Mouse (Mus musculus) lung, postnatal 14 days (tissue): ENCODE measurements around the gene AL731706.2.
"Not testable (repeated sequence)": the region's sequence is repeated elsewhere in the genome, so short reads cannot be mapped to it uniquely, and the experiment has no call there.

ENCODE experiments used
- DNase-seq: peaks from one replicate; pipeline ENCODE4 v3.0.0; 2021

The AL731706.2 gene

GRCm38 (mm10) chr2:136885579-136885978 is at the start of gene AL731706.2:
AL731706.2 (minus strand) TSS chr2:136885679.
- DNase-seq = no peak

- DNase-seq = no peak
Measured at GRCm38 (mm10) chr2:136921003-136921408, 35.5 kb upstream of the AL731706.2 start.

GRCm38 (mm10) chr2:136920257-136920993 is 34.9 kb upstream of the AL731706.2 start:
- no peak for DNase-seq

GRCm38 (mm10) chr2:136919433-136919832 is 34.0 kb upstream of the AL731706.2 start:
- no peak for DNase-seq

GRCm38 (mm10) chr2:136914334-136914902 is 28.9 kb upstream of the AL731706.2 start:
- DNase-seq = no peak

- DNase-seq = peak; percentile 9
Measured at GRCm38 (mm10) chr2:136913021-136913420, 27.5 kb upstream of the AL731706.2 start.

- DNase-seq = no peak
Measured at GRCm38 (mm10) chr2:136911958-136912411, 26.5 kb upstream of the AL731706.2 start.

GRCm38 (mm10) chr2:136909298-136909697 is 23.8 kb upstream of the AL731706.2 start:
- no peak for DNase-seq

GRCm38 (mm10) chr2:136908596-136908995 is 23.1 kb upstream of the AL731706.2 start:
- no peak for DNase-seq

- no peak for DNase-seq
Measured at GRCm38 (mm10) chr2:136896131-136896530, 10.7 kb upstream of the AL731706.2 start.

- DNase-seq = no peak
Measured at GRCm38 (mm10) chr2:136894494-136894893, 9.0 kb upstream of the AL731706.2 start.

- peak; percentile 94 for DNase-seq
Measured at GRCm38 (mm10) chr2:136891951-136892371, 6.5 kb upstream of the AL731706.2 start.

GRCm38 (mm10) chr2:136891068-136891950 is 5.8 kb upstream of the AL731706.2 start, which contains the start of the genes Slx4ip, AL731706.1 and Mkks:
Slx4ip (plus strand) TSS chr2:136891218.
AL731706.1 (minus strand) TSS chr2:136891389.
Mkks (minus strand) TSS chr2:136891389.
- peak; percentile 99 for DNase-seq

- not testable (repeated sequence) for DNase-seq
Measured at GRCm38 (mm10) chr2:136890716-136891067, 5.2 kb upstream of the AL731706.2 start.

- DNase-seq = peak; percentile 34
Measured at GRCm38 (mm10) chr2:136886846-136887245, 1.4 kb upstream of the AL731706.2 start.

- no peak for DNase-seq
Measured at GRCm38 (mm10) chr2:136854543-136855388, 30.7 kb downstream of the AL731706.2 start.

- DNase-seq = no peak
Measured at GRCm38 (mm10) chr2:136850366-136850765, 35.1 kb downstream of the AL731706.2 start.

- DNase-seq = no peak
Measured at GRCm38 (mm10) chr2:136837994-136838393, 47.5 kb downstream of the AL731706.2 start.

GRCm38 (mm10) chr2:136835882-136836281 is 49.6 kb downstream of the AL731706.2 start:
- no peak for DNase-seq
